Mouse (Mus musculus) hindbrain, embryonic 11.5 days (tissue): ENCODE data around the gene Senp1. TPM values are rescaled to one million over a fixed set of nuclear protein-coding genes. Genes with fewer than 3 reads are reported as not detected.

Source experiments
- ATAC-seq: fragments of 200-750 bp; cut with Nextera tagmentation; 2 replicates; pipeline ENCODE4 v1.8.0; 2017; ENCODE audit warnings: mild to moderate bottlenecking, moderate TSS enrichment, moderate library complexity; ENCODE audit not compliant: low FRiP score
- DNase-seq: peaks from one replicate; pipeline ENCODE4 v3.0.0-alpha.2; 2015; ENCODE audit warnings: low spot score
- H3K27ac ChIP-seq: fragments of 300-500 bp; sonication (generic); 2 replicates; pipeline ENCODE4 v1.5.1; 2014; ENCODE audit warnings: mild to moderate bottlenecking, low read depth, low read length
- H3K27me3 ChIP-seq: fragments of 300-500 bp; sonication (generic); 2 replicates; pipeline ENCODE4 v1.6.1; 2014; ENCODE audit warnings: mild to moderate bottlenecking, low read length, moderate library complexity, mixed read lengths; ENCODE audit not compliant: control insufficient read depth, insufficient read depth
- H3K36me3 ChIP-seq: fragments of 300-500 bp; sonication (generic); 2 replicates; pipeline ENCODE4 v1.6.1; 2014; ENCODE audit warnings: mild to moderate bottlenecking, low read length, moderate library complexity, mixed read lengths; ENCODE audit not compliant: control insufficient read depth, insufficient read depth
- H3K4me1 ChIP-seq: fragments of 300-500 bp; sonication (generic); replicated peaks from 2 replicates; pipeline ENCODE4 v1.6.1; 2014; ENCODE audit warnings: low read length, mixed read lengths; ENCODE audit not compliant: control insufficient read depth, insufficient read depth
- H3K4me2 ChIP-seq: fragments of 300-500 bp; sonication (generic); replicated peaks from 2 replicates; pipeline ENCODE4 v1.6.1; 2014; ENCODE audit warnings: mild to moderate bottlenecking, low read depth, low read length
- H3K4me3 ChIP-seq: fragments of 300-500 bp; sonication (generic); 2 replicates; pipeline ENCODE4 v1.5.1; 2014; ENCODE audit warnings: low read depth, low read length
- H3K9ac ChIP-seq: fragments of 300-500 bp; sonication (generic); 2 replicates; pipeline ENCODE4 v1.6.1; 2014; ENCODE audit warnings: low read depth, low read length
- H3K9me3 ChIP-seq: fragments of 300-500 bp; sonication (generic); 2 replicates; pipeline ENCODE4 v1.6.1; 2016; ENCODE audit warnings: low read length; ENCODE audit not compliant: control insufficient read depth
- WGBS: fragments of 180-500 bp; shearing (Covaris S2); extraction: QIAGEN DNeasy Blood & Tissue Kit; methylation state at CpG from one replicate; pipeline ENCODE4 v1.1.7; 2014; 5-methylcytosine and 5-hydroxymethylcytosine counted together
- polyA plus RNA-seq: library from polyadenylated mRNA; unstranded; fragments of >200 nt; fragmentation: Nextera tagmentation; extraction: Ambion mirVana; gene quantifications from 2 replicates; pipeline ENCODE4 v1.2.1, GENCODE M21; 2014

Senp1 gene
- polyA plus RNA-seq, result 40.6 and 41.5 TPM in 2 replicates

DNA sequence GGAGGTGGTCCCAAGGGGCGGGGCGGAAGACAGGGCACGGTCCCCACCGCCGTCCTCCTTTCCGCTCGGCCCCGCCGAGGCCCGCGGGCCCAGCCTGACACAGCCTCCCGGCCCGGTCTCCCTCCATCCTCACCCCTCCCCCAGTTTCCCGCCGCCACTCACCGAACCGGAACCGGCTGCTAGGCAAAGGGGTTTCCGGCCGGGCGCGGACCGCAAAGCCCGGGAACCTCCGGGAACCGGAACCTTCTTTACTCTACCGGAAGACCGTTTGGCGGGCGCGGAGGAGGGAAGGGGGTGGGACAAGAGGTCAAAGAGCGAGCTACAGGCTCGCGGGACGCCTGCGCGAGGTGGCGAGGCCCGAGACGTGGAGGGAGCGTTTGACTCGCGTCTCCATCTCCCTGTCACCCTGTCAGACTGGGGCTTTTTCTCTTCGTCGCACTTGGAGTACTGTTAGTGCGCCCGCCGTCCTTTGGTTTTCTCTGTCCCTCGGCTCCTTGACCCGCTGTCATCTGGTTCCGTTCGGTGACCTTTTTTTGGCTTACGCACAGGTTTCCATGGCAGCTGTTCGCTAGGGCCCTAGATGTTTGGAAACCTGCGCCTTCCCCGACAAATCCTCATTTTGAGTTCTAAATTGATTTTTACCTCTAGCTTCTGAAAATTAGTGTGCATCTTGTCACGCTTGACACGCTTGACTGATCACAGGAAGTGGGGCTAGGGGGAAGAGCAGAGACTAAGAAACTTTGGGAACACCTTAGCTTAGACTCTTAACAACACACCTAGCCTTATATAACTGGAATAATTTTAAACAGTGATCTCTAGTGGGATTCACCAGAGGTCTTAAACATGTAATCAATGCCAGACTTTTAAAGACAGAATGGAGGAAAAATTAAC is at the start of gene Senp1:
Senp1 (minus strand) TSS at position 624 of the 891 bp plus-strand sequence.
- H3K27me3 ChIP-seq, result no peaks in the 10 kb centered on the region
- peak within 1 kb of the TSS; percentile 76 for H3K4me3 ChIP-seq
- peak within 1 kb of the TSS; percentile 95 for H3K27ac ChIP-seq
- under 1% methylated on average over 47 of the region's 58 CpGs for WGBS
- DNase-seq, result peak; percentile 90
- H3K4me1 ChIP-seq, result peaks cover 4% of the 10 kb centered on the region; the same call in 1 of the 2 replicates
- ATAC-seq, result peak; percentile 88
- no peaks in the 10 kb centered on the region for H3K36me3 ChIP-seq
- H3K9me3 ChIP-seq, result no peaks in the 10 kb centered on the region
- H3K9ac ChIP-seq, result peak within 1 kb of the TSS; percentile 84
- H3K4me2 ChIP-seq, result peak within 1 kb of the TSS; percentile 65

DNA sequence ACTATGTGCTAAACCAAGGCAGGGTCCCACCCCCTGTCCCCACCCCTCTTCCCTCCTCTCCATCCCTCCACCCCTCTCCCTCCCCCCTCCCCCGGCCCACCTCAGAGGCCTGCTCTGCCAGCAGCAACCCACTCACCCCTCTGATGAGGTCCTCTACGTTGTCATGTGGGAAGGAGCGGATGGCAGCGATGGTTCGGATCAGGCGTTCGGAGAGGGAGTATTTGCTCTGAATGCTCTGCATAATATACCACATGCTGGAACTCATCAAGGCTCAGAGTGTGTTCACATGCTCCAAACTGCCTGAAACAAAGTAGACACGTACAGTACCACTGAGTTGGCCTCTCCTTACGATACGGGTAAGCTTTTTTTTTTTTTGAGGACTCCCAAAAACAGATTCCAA is 49.0 kb upstream of the Senp1 start:
- no peak overlapping the region for H3K4me3 ChIP-seq
- ATAC-seq (no peak), DNase-seq (no peak)
- H3K4me1 ChIP-seq, result no peaks in the 10 kb centered on the region; the same call in 1 of the 2 replicates
- no peak overlapping the region for H3K9ac ChIP-seq
- no peak overlapping the region for H3K27ac ChIP-seq
- H3K27me3 ChIP-seq, result no peaks in the 10 kb centered on the region
- WGBS, result 83% methylated on average over 9 of the region's 10 CpGs
- H3K4me2 ChIP-seq, result no peak overlapping the region
- no peaks in the 10 kb centered on the region for H3K9me3 ChIP-seq
- no peaks in the 10 kb centered on the region for H3K36me3 ChIP-seq

DNA sequence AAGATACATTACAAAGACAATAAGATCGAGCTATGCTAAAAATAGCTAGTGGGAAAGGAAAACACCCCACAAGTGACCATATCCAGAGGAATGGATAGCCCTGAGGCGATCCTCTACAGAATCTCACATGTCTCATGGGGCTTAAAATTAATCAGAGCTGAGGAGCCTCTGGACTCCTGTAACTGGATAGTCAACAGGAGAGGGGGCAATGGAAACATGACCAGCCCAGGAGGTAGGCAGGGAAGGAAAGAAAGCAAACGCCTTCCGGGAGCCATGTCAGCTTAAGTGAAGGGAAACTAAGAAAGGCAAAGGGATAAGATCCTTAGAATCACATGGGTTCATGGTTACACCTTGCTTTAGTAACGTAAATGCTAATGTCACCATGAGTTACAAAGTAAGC is 47.3 kb upstream of the Senp1 start:
- H3K9ac ChIP-seq, result no peak overlapping the region
- WGBS, result 91% methylated on average over 5 of the region's 5 CpGs
- no peaks in the 10 kb centered on the region for H3K9me3 ChIP-seq
- H3K27ac ChIP-seq, result no peak overlapping the region
- H3K4me3 ChIP-seq, result no peak overlapping the region
- H3K36me3 ChIP-seq, result no peaks in the 10 kb centered on the region; the same call in 1 of the 2 replicates
- no peak overlapping the region for H3K4me2 ChIP-seq
- ATAC-seq, result no peak
- no peaks in the 10 kb centered on the region; the same call in 1 of the 2 replicates for H3K4me1 ChIP-seq
- no peak for DNase-seq
- no peaks in the 10 kb centered on the region for H3K27me3 ChIP-seq

DNA sequence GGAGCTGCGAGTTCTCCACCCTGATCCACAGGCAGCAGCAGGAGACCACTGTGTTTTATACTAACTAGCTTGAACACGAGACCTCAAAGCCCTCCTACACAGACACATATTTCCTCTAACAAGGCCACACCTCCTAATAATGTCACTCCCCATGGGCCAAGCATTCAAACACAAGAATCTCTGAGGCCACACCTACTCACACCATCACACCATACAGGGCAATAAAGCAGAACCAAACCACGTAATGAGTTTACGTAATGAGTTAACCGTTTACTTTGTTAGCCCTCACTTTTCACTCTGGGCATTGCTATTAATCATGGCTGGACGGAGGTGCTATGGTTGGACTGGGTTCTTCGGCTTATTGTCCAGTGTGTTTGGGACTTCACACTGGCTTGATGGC is 46.2 kb upstream of the Senp1 start:
- no peak overlapping the region for H3K27ac ChIP-seq
- H3K4me3 ChIP-seq, result no peak overlapping the region
- DNase-seq, result no peak
- H3K27me3 ChIP-seq, result no peaks in the 10 kb centered on the region
- no peak overlapping the region for H3K4me2 ChIP-seq
- WGBS, result 90% methylated on average over 7 of the region's 7 CpGs
- no peak for ATAC-seq
- no peaks in the 10 kb centered on the region; the same call in 1 of the 2 replicates for H3K4me1 ChIP-seq
- no peaks in the 10 kb centered on the region; the same call in 1 of the 2 replicates for H3K36me3 ChIP-seq
- no peaks in the 10 kb centered on the region for H3K9me3 ChIP-seq
- H3K9ac ChIP-seq, result no peak overlapping the region

DNA sequence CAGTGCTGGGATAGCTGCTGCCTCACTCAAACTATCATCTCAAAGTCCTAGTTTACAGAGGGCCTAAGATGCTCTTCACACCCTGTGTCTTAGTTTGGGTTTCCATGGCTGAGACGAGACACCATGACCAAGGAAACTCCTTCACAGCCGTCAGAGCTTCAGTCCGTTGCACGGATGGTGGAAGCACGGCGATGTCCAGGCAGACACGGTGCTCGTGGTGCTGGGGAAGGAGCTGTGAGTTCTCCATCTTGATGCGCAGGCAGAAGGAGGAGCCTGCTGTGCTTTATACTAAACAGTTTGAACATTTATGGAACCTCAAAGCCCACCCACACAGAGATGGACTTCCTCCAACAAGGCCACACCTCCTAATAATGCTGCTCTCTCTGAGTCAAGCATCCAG is 43.3 kb upstream of the Senp1 start:
- WGBS, result 92% methylated on average over 9 of the region's 9 CpGs
- Histone ChIP-seq H3K27me3 (no peaks in the 10 kb centered on the region), H3K4me1 (no peaks in the 10 kb centered on the region)

DNA sequence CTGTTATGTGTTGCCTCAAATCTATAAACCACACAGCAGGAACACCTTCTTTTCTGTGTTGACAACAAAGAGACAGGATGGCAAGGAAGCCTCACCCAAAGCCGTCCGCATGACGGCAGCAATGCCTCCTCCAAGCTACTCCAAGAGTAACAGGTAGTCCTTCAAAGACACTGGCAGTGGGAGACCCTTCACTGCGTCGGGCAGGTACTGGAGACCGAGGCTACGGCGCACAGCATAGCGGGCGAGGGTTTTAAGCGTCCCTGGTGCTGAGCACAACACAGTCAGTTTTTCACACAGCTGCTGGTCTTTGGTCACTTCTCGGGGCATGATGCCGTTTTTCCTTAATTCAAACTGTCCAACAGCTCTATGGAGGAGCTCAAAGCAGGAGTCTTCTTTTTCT is 42.1 kb upstream of the Senp1 start:
- no peak for DNase-seq
- H3K9me3 ChIP-seq, result no peaks in the 10 kb centered on the region
- no peak for ATAC-seq
- no peak overlapping the region for H3K4me3 ChIP-seq
- 92% methylated on average over 13 of the region's 13 CpGs for WGBS
- H3K9ac ChIP-seq, result no peak overlapping the region
- H3K36me3 ChIP-seq, result no peaks in the 10 kb centered on the region; the same call in 1 of the 2 replicates
- no peaks in the 10 kb centered on the region for H3K27me3 ChIP-seq
- no peak overlapping the region for H3K4me2 ChIP-seq
- no peaks in the 10 kb centered on the region for H3K4me1 ChIP-seq
- no peak overlapping the region for H3K27ac ChIP-seq

More for the DNA sequence above, 43.3 kb upstream of the Senp1 start:
- Histone ChIP-seq H3K9ac (no peak overlapping the region), H3K36me3 (no peaks in the 10 kb centered on the region; the same call in 1 of the 2 replicates), H3K27ac (no peak overlapping the region), H3K4me2 (no peak overlapping the region), H3K4me3 (no peak overlapping the region), H3K9me3 (no peaks in the 10 kb centered on the region)
- no peak for ATAC-seq
- no peak for DNase-seq

DNA sequence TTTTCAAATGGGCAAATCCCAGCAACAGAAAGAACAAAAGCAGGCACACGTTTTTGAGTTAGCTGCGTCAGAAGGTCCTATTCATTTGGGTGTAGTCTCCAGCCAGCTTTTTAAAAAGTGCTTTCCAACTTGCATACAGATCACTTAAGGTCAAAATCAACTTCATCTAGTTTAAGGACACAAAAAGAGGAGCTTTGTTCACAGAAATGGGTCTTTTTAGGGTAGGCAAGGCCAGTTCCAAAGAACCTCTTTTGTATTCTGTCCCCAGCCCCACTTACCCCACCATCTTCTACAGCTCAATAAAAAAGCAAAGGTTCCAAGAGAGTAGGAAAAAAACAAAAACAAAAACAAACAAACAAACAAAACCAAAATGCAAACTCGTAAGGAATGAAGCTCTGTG is 41.1 kb upstream of the Senp1 start:
- no peaks in the 10 kb centered on the region for H3K9me3 ChIP-seq
- 79% methylated on average over 3 of the region's 3 CpGs for WGBS
- no peak overlapping the region for H3K27ac ChIP-seq
- no peaks in the 10 kb centered on the region for H3K4me1 ChIP-seq
- ATAC-seq, result no peak
- no peak overlapping the region for H3K4me3 ChIP-seq
- no peaks in the 10 kb centered on the region; the same call in 1 of the 2 replicates for H3K36me3 ChIP-seq
- DNase-seq, result no peak
- no peaks in the 10 kb centered on the region for H3K27me3 ChIP-seq
- H3K9ac ChIP-seq, result no peak overlapping the region
- H3K4me2 ChIP-seq, result no peak overlapping the region

DNA sequence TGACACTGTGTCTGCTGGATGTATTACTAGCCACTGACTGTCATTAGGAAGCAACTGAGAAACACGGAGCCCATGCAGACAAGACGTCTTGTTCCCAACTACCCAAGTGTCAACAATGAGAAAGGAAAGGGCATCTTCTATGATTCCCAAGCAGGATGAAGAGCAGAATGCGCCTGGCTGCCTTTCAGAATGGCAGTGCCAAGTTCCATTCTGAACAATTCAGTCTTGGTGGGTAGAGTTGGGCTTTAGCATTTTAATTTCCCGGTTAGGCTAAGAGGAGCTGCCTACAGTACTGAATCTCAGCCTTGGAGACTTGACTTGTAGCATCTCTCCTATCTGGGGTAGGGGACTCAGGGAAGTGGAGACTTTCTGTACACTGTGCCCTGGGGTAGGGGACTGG is 40.5 kb upstream of the Senp1 start:
- DNase-seq (no peak), ATAC-seq (no peak)
- Histone ChIP-seq H3K4me2 (no peak overlapping the region), H3K9ac (no peak overlapping the region), H3K27me3 (no peaks in the 10 kb centered on the region), H3K36me3 (no peaks in the 10 kb centered on the region; the same call in 1 of the 2 replicates), H3K27ac (no peak overlapping the region), H3K4me1 (no peaks in the 10 kb centered on the region), H3K4me3 (no peak overlapping the region), H3K9me3 (no peaks in the 10 kb centered on the region)
- 89% methylated on average over 4 of the region's 4 CpGs for WGBS

DNA sequence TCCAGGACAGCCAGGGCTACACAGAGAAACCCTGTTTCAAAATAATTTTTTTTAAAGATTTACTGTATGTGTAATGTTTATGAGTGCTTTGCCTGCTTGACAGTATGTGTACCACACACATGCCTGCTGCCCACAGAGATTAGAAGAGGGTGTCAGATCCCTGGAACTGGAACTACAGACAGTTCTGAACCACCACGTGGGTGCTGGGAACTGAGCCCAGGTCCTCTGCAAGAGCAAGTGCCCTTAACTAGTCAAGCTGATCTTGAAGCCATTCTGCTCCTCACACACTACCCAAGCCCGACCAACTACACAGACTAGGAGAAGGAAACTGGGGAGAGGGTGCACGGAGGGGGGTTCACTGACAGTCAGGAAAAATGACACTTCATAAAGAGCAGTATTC is 39.9 kb upstream of the Senp1 start:
- H3K9ac ChIP-seq, result no peak overlapping the region
- H3K36me3 ChIP-seq, result no peaks in the 10 kb centered on the region; the same call in 1 of the 2 replicates
- no peaks in the 10 kb centered on the region for H3K9me3 ChIP-seq
- H3K27ac ChIP-seq, result no peak overlapping the region
- DNase-seq (no peak), ATAC-seq (no peak)
- H3K27me3 ChIP-seq, result no peaks in the 10 kb centered on the region
- 89% methylated on average over 3 of the region's 3 CpGs for WGBS
- H3K4me3 ChIP-seq, result no peak overlapping the region
- H3K4me1 ChIP-seq, result no peaks in the 10 kb centered on the region
- H3K4me2 ChIP-seq, result no peak overlapping the region
